Mouse (Mus musculus) cerebellum, postnatal 10 days (tissue): Measurements from ENCODE around the gene Fggy.

Experiments
- DNase-seq, 2 experiments: peaks; one replicate each; pipeline ENCODE4 v3.0.0; 2021; ENCODE audit warnings: mixed read lengths in 2 of 2

The Fggy gene

GRCm38 (mm10) chr4:95787609-95788008, 230.3 kb downstream of the Fggy start:
- no peak for DNase-seq

- no peak for DNase-seq
These were observed 231.6 kb downstream of the Fggy start for GRCm38 (mm10) chr4:95788867-95789266.

GRCm38 (mm10) chr4:95791913-95792475, 234.7 kb downstream of the Fggy start:
- DNase-seq: no peak

GRCm38 (mm10) chr4:95793647-95794328, 236.5 kb downstream of the Fggy start:
- no peak for DNase-seq

- no peak for DNase-seq
These were observed 237.3 kb downstream of the Fggy start for GRCm38 (mm10) chr4:95794651-95795050.

- DNase-seq: no peak
These were observed 238.0 kb downstream of the Fggy start for GRCm38 (mm10) chr4:95795283-95795682.

GRCm38 (mm10) chr4:95819650-95820049, 262.3 kb downstream of the Fggy start:
- no peak for DNase-seq

GRCm38 (mm10) chr4:95821906-95822579, 264.7 kb downstream of the Fggy start:
- DNase-seq: peak in 1 of 2 experiments; percentile 4

GRCm38 (mm10) chr4:95828164-95828563, 270.9 kb downstream of the Fggy start:
- no peak for DNase-seq

GRCm38 (mm10) chr4:95830320-95830719, 273.0 kb downstream of the Fggy start:
- DNase-seq: no peak

- DNase-seq: no peak
These were observed 282.6 kb downstream of the Fggy start for GRCm38 (mm10) chr4:95839860-95840259.

- no peak for DNase-seq
These were observed 283.2 kb downstream of the Fggy start for GRCm38 (mm10) chr4:95840389-95841053.

- no peak for DNase-seq
These were observed 288.8 kb downstream of the Fggy start for GRCm38 (mm10) chr4:95845981-95846617.

GRCm38 (mm10) chr4:95847219-95847618, 289.9 kb downstream of the Fggy start:
- DNase-seq: no peak

- DNase-seq: no peak
These were observed 290.4 kb downstream of the Fggy start for GRCm38 (mm10) chr4:95847664-95848063.

- DNase-seq: no peak
These were observed 292.2 kb downstream of the Fggy start for GRCm38 (mm10) chr4:95849497-95849896.

GRCm38 (mm10) chr4:95850044-95850739, 292.9 kb downstream of the Fggy start:
- no peak for DNase-seq

GRCm38 (mm10) chr4:95852257-95852656, 294.9 kb downstream of the Fggy start:
- no peak for DNase-seq

- DNase-seq: no peak
These were observed 298.7 kb downstream of the Fggy start for GRCm38 (mm10) chr4:95856008-95856407.

- no peak for DNase-seq
These were observed 303.3 kb downstream of the Fggy start for GRCm38 (mm10) chr4:95860601-95861000.

GRCm38 (mm10) chr4:95861074-95861473, 303.8 kb downstream of the Fggy start:
- no peak for DNase-seq

- DNase-seq: peak in 1 of 2 experiments; percentile 28
These were observed 304.4 kb downstream of the Fggy start for GRCm38 (mm10) chr4:95861741-95862155.
